Mouse (Mus musculus) heart, embryonic 13.5 days (tissue): Measurements from ENCODE around the gene Hdac9. TPM values are rescaled to one million over a fixed set of nuclear protein-coding genes. Genes with fewer than 3 reads are reported as not detected.

Source experiments
- ATAC-seq: fragments of 200-750 bp; cut with Nextera tagmentation; 2 replicates; pipeline ENCODE4 v1.8.0; 2017; ENCODE audit warnings: moderate TSS enrichment; ENCODE audit not compliant: insufficient number of reproducible peaks, low FRiP score, low TSS enrichment; ENCODE audit errors: extremely low read depth
- H3K27ac ChIP-seq: fragments of 300-500 bp; sonication (generic); replicated peaks from 2 replicates; pipeline ENCODE4 v1.5.1; 2015; ENCODE audit warnings: moderate library complexity, mild to moderate bottlenecking, inconsistent platforms
- H3K27me3 ChIP-seq: fragments of 300-500 bp; sonication (generic); replicated peaks from 2 replicates; pipeline ENCODE4 v1.6.1; 2015; ENCODE audit warnings: mild to moderate bottlenecking, inconsistent platforms
- H3K36me3 ChIP-seq: fragments of 300-500 bp; sonication (generic); 2 replicates; pipeline ENCODE4 v1.6.1; 2015; ENCODE audit warnings: mild to moderate bottlenecking, inconsistent platforms
- H3K4me1 ChIP-seq: fragments of 300-500 bp; sonication (generic); 2 replicates; pipeline ENCODE4 v1.6.1; 2015; ENCODE audit warnings: inconsistent platforms
- H3K4me2 ChIP-seq: fragments of 300-500 bp; sonication (generic); 2 replicates; pipeline ENCODE4 v1.6.1; 2015; ENCODE audit warnings: inconsistent platforms, mild to moderate bottlenecking, moderate library complexity
- H3K4me3 ChIP-seq: fragments of 300-500 bp; sonication (generic); 2 replicates; pipeline ENCODE4 v1.5.1; 2015; ENCODE audit warnings: moderate library complexity, mild to moderate bottlenecking, inconsistent platforms
- H3K9ac ChIP-seq: fragments of 300-500 bp; sonication (generic); 2 replicates; pipeline ENCODE4 v1.6.1; 2015; ENCODE audit warnings: inconsistent platforms, mild to moderate bottlenecking, moderate library complexity
- H3K9me3 ChIP-seq: fragments of 300-500 bp; sonication (generic); 2 replicates; pipeline ENCODE4 v1.6.1; 2016; ENCODE audit warnings: inconsistent platforms
- WGBS: fragments of 180-500 bp; shearing (Covaris S2); methylation state at CpG from one replicate; pipeline ENCODE4 v1.1.7; 2015; ENCODE audit warnings: mixed read lengths; 5-methylcytosine and 5-hydroxymethylcytosine counted together
- polyA plus RNA-seq: library from polyadenylated mRNA; unstranded; fragments of >200 nt; fragmentation: Nextera tagmentation; extraction: Ambion mirVana; gene quantifications from 2 replicates; pipeline ENCODE4 v1.2.1, GENCODE M21; 2015

Gene Hdac9
- polyA plus RNA-seq, 1 experiment from 2014 or later, result 25.3 TPM

DNA sequence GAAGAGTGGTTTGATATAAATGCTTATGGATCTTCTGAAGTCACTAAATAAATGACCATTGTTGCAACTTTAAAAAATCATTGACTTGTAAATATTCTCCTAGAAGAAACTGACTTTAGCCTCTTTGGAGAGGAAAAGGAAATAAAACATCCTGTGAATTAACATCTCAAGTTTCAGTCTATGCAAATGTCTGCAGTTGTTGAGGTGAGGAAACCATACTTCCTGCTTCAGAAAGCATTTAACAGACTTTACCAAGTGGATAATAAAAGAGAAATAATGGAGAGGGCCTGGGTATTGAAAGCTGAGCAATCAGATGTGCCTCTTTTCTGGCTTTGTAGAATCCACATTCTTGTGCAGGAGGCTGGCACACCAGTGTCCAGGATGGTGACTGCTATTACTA lies 110.4 kb downstream of the Hdac9 start:
- Histone ChIP-seq H3K27ac (no peak overlapping the region; the same call in 1 of the 2 replicates), H3K4me1 (no peaks in the 10 kb centered on the region), H3K9ac (no peak overlapping the region)

DNA sequence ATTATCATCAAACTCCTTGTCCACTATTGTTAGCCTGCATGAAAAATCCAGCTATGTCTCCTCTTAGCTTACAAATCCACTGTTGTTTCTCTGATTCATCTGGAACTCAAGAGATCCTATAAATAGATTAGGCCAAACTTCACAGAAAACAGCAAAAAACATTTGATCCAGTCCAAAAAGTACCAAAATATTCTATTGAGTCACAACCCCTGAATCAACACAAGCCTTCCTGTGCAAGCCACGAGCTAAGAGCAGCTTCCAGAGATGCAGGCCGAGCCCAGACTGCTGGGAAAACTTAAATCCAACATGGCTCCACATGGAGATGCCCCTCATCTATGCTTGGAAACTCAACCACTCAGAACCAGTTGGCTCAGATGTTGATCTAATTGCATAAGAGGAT lies 113.2 kb downstream of the Hdac9 start:
- Histone ChIP-seq H3K27me3 (no peaks in the 10 kb centered on the region), H3K4me3 (no peak overlapping the region), H3K4me2 (no peak overlapping the region), H3K4me1 (no peaks in the 10 kb centered on the region), H3K36me3 (no peaks in the 10 kb centered on the region), H3K9ac (no peak overlapping the region), H3K9me3 (no peaks in the 10 kb centered on the region), H3K27ac (no peak overlapping the region)
- ATAC-seq, result no peak
- WGBS, result 67% methylated on average over 2 of the region's 2 CpGs

More for the DNA sequence above, 110.4 kb downstream of the Hdac9 start:
- ATAC-seq, result no peak
- H3K4me2 ChIP-seq, result no peak overlapping the region
- no peaks in the 10 kb centered on the region for H3K9me3 ChIP-seq
- no peaks in the 10 kb centered on the region for H3K27me3 ChIP-seq
- H3K4me3 ChIP-seq, result no peak overlapping the region
- H3K36me3 ChIP-seq, result no peaks in the 10 kb centered on the region

DNA sequence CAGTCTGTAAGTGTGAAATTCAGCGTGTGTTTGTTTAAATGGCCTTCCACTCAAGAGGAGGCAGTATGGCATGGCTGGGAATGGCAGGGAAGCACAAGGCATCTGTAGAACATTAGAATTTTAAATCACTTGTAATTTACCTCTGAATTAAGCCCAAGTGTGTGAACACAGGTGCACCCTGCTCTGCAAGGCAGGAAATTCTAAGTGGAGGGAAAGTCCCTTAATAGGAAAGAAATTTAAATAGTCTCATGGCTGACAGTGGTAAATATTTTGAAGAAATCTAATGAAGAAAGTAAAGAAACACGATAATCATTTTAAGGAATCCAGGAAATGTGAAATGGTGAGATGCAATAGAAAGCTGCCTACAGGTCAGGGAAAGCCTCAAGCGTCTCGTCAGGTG lies 114.6 kb downstream of the Hdac9 start:
- no peak overlapping the region for H3K4me2 ChIP-seq
- H3K4me1 ChIP-seq, result no peaks in the 10 kb centered on the region
- H3K9ac ChIP-seq, result no peak overlapping the region
- 62% methylated on average over 4 of the region's 4 CpGs for WGBS
- no peaks in the 10 kb centered on the region for H3K27me3 ChIP-seq
- no peak overlapping the region for H3K4me3 ChIP-seq
- ATAC-seq, result no peak
- no peaks in the 10 kb centered on the region for H3K36me3 ChIP-seq
- H3K27ac ChIP-seq, result no peak overlapping the region
- H3K9me3 ChIP-seq, result no peaks in the 10 kb centered on the region

DNA sequence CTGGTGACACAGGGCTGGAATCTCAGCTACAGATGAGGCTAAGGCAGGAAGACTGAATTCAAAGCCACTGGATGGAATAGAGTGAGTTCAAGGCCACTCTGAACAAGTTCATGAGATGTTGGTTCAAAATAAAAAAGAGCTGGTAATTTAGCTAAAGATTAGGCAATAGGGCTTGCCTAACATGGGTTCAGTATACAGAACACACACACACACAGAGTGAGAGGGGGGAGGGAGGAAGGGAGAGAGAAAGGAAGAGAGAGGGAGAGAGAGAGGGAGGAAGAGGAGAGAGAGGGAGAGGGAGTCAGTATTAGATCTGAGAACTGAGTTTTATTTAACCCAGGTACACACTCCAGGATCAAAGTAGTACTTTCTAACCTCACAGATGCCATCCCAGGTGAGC lies 115.1 kb downstream of the Hdac9 start:
- Histone ChIP-seq H3K4me3 (no peak overlapping the region), H3K4me2 (no peak overlapping the region), H3K36me3 (no peaks in the 10 kb centered on the region), H3K27ac (no peak overlapping the region), H3K9me3 (no peaks in the 10 kb centered on the region), H3K9ac (no peak overlapping the region), H3K27me3 (no peaks in the 10 kb centered on the region), H3K4me1 (no peaks in the 10 kb centered on the region)
- ATAC-seq, result no peak

DNA sequence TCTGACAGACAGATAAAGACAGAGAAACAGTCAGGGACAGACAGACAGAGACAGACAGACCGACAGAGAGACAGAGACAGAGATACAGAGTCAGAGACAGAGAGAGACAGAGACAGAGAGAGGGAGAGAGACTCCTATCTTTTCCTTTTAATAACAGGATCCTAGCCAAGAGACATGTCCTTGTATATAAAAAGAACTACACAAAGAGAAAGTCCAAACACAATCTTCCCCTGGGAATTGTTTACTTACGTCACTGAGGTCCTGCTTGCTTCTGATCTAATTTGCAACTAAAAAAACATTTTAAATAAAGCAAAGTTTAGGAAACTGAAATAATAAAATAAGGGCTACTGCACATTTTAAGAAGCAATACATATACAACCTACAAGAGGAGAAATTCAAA lies 119.5 kb downstream of the Hdac9 start:
- Histone ChIP-seq H3K27me3 (no peaks in the 10 kb centered on the region), H3K4me2 (no peak overlapping the region), H3K4me1 (peaks cover 10% of the 10 kb centered on the region; the same call in 1 of the 2 replicates), H3K36me3 (no peaks in the 10 kb centered on the region), H3K9ac (no peak overlapping the region), H3K4me3 (no peak overlapping the region), H3K27ac (no peak overlapping the region), H3K9me3 (no peaks in the 10 kb centered on the region)
- ATAC-seq, result no peak
- WGBS, result 54% methylated on average over 2 of the region's 2 CpGs

DNA sequence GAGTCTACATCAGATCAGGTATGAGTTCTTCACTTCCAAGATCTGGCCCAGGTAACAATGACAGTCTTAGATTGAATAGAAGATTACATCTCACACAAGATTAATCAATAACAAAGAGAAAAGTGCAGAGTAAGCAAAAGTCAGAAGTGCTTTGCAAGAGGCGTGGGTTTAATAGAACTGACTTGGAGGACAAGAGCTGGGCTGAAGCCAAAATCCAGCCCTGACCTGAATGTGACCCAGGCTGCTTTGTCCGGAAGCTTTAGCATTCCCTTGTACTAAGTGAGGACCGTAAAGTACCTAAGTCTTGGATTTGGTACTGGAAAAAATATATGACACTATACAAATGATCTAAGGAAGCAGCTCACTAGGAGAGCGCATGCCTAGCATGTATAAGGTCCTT lies 121.4 kb downstream of the Hdac9 start:
- Histone ChIP-seq H3K4me3 (no peak overlapping the region), H3K27ac (no peak overlapping the region), H3K9ac (no peak overlapping the region), H3K9me3 (no peaks in the 10 kb centered on the region), H3K36me3 (no peaks in the 10 kb centered on the region), H3K4me2 (no peak overlapping the region), H3K27me3 (no peaks in the 10 kb centered on the region), H3K4me1 (peaks cover 28% of the 10 kb centered on the region)
- no peak; the same call in 1 of the 2 replicates for ATAC-seq
- WGBS, result 48% methylated on average over 4 of the region's 4 CpGs

DNA sequence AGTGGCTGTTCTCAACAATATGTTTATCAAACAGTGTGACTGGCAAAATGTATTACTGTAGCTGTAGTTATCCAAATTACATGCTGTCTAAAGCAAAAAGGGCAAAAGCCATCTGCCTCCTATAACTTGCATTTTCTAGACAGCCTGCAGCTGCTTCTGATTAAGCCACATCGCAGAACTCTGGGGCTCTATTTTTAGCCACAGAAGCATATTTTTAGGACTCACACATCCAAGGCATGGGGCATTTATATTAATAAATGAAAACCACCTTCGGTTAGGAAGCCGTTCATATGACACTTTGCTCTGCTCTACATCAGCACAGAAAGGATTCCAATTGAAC lies 124.8 kb downstream of the Hdac9 start:
- H3K9ac ChIP-seq, result no peak overlapping the region
- no peak for ATAC-seq
- 19% methylated on average over 3 of the region's 3 CpGs for WGBS
- no peaks in the 10 kb centered on the region for H3K27me3 ChIP-seq
- H3K4me1 ChIP-seq, result peaks cover 28% of the 10 kb centered on the region
- H3K9me3 ChIP-seq, result no peaks in the 10 kb centered on the region
- H3K27ac ChIP-seq, result peak overlapping the region; percentile 57
- no peak overlapping the region for H3K4me3 ChIP-seq
- no peaks in the 10 kb centered on the region for H3K36me3 ChIP-seq
- peak overlapping the region; percentile 43 for H3K4me2 ChIP-seq

DNA sequence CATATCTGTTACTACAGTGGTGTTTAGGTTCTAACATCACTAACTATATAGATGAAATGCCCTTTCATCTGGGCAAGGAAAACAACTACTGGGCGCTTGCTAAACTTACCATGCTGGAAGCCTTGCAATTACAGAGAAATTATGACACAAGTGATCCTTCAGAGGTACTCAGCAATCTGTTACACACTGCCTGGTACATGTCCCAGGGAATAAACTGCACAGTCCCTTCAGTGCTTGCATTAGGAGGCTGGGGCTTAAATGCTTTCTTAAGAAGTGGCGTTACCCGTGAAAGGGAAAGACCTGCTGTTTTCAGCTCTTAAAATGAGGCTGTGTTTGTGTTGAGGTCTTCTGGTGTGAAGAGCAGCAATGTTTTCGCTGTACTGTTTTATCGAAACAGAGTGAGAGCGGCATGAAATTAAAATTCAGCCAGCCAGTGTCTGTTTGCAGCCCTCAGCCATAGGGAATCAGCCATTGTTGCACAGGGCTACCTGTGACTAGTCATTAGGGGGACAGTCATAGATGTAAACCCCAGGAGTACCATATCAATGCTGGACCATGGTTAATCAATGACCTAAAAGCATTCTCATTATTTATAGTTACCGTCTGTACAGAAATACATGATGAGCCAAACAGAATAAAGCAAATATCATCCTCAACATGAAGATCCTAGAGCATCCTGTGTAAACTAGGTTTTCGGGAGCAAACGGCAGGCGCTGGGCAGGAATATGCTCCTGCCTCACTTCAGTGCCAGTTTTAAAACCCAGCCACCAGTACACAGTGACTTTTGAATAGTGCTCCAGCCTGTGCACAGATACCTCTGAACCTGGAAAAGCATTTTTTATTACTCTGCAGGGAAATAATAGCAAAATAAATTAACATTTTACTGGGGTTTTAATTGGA lies 125.4 kb downstream of the Hdac9 start:
- Histone ChIP-seq H3K4me2 (peak overlapping the region; percentile 43; the same call in 1 of the 2 replicates), H3K27me3 (no peaks in the 10 kb centered on the region), H3K4me3 (no peak overlapping the region), H3K27ac (peak overlapping the region; percentile 25; the same call in 1 of the 2 replicates), H3K9me3 (no peaks in the 10 kb centered on the region), H3K4me1 (peaks cover 28% of the 10 kb centered on the region), H3K9ac (no peak overlapping the region), H3K36me3 (no peaks in the 10 kb centered on the region)
- WGBS, result 82% methylated on average over 10 of the region's 10 CpGs
- ATAC-seq, result no peak

DNA sequence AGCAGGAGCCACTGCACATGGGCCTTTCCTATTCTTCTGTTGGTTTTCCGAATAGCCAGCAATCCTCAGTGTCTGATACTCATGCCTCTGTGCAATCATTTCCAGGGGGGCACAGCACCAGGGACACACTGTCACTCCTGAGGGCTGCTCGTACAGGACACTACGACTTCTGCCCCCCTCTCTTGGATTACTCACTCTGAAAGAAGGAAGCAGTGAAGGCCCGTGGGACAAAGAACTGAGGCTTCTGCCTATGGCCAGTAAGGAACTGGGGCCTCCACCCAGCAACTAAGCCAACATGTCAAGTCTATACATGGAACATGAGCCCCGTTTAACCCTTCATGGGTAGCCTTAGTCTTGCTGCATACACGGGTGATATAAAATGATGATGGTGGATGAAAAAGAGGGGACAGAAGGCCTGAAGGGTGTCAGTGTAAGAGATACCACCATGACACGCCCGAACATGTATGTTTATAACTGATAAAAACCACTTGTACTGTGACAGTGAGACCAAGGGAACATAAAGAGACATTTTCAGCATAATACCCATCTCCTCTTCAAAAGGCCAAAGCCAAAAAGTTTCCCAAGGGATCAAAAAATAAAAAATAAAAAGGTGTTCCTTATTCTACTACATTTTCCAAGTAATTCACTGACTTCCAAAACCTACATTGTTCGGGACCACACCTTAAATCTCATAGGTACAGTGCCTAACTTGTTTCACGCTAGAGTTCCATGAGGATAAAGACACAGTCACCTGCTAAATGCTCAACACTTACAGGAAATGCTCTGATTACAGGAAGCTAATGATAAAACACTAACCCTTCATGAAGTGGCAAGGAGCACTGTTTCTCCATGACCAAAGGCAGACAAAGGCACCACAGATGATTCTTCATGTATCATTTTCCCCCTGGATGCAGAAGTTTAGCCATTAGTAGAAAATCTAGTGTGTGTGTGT lies 127.6 kb downstream of the Hdac9 start:
- Histone ChIP-seq H3K27ac (no peak overlapping the region), H3K27me3 (no peaks in the 10 kb centered on the region), H3K9ac (no peak overlapping the region), H3K9me3 (no peaks in the 10 kb centered on the region), H3K36me3 (no peaks in the 10 kb centered on the region), H3K4me1 (peaks cover 20% of the 10 kb centered on the region), H3K4me3 (no peak overlapping the region), H3K4me2 (no peak overlapping the region)
- no peak for ATAC-seq
- WGBS, result 75% methylated on average over 10 of the region's 10 CpGs

DNA sequence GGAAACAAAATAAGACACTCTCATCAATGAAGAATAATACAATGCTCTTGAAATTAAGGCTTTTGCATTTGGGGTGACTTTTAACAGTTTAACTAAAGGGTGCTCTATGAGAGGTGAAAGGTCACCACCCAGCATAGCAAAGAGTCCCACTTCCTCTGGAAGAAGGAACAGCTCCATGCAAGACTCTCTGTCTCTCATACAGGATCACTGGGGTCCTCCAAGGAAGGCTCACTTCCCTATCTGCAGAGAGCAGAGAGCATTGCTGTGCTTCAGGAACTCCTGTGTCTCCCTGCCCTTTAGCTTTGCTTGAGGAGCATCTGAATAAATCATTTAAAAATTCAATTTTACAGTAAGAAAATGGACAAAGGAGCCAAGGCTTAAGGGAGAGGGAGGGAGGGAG lies 129.5 kb downstream of the Hdac9 start:
- ATAC-seq, result no peak
- H3K27me3 ChIP-seq, result no peaks in the 10 kb centered on the region
- H3K9ac ChIP-seq, result no peak overlapping the region
- H3K4me3 ChIP-seq, result no peak overlapping the region
- H3K4me1 ChIP-seq, result peaks cover 18% of the 10 kb centered on the region
- H3K4me2 ChIP-seq, result no peak overlapping the region
- no peaks in the 10 kb centered on the region for H3K36me3 ChIP-seq
- no peak overlapping the region for H3K27ac ChIP-seq
- H3K9me3 ChIP-seq, result no peaks in the 10 kb centered on the region

DNA sequence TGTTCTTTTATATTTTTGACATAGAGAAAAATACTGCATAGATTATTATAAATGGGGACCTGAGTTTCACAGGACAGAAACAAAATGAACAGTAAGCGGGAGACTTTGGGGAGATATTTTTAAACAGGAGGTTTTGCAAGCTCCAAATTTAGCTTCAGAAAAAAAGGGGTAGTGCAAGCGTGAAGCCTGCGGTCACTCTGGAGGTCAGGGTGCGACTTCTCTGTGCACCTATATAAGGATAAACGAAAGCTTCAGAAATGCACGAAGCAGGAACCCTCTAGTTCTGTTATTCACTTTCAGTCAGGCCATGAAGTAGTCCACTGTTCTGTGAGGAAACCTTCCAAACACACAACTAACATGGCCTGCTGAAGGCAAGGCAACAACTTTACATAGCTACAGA lies 133.3 kb downstream of the Hdac9 start:
- Histone ChIP-seq H3K9ac (no peak overlapping the region), H3K27ac (no peak overlapping the region), H3K27me3 (no peaks in the 10 kb centered on the region), H3K9me3 (no peaks in the 10 kb centered on the region), H3K4me1 (no peaks in the 10 kb centered on the region), H3K36me3 (no peaks in the 10 kb centered on the region), H3K4me2 (no peak overlapping the region), H3K4me3 (no peak overlapping the region)
- WGBS, result 64% methylated on average over 6 of the region's 6 CpGs
- ATAC-seq, result no peak
